Mouse (Mus musculus): ENCODE measurements around the gene Orai3. TPM values are rescaled to one million over a fixed set of nuclear protein-coding genes. Genes with fewer than 3 reads are reported as not detected.
"Not testable (repeated sequence)": the region's sequence is repeated elsewhere in the genome, so short reads cannot be mapped to it uniquely, and the experiment has no call there.

Gene Orai3
- 10 to 100 TPM in 13 of 26 experiments, 1 to 10 TPM in 13; 5.6 to 18.7 (median 9.6) TPM for total RNA-seq (2018; cell fraction: chromatin; rRNA removed)
- total RNA-seq (2018; cell fraction: cytosol; rRNA removed) = 10 to 100 TPM; 20.7 to 47.9 (median 36.3) TPM
- 10 to 100 TPM in 25 of 26 experiments, 1 to 10 TPM in 1; 10.0 to 33.8 (median 19.3) TPM for total RNA-seq (2018; cell fraction: nucleus; rRNA removed)
- 31.3 to 38.6 TPM (median 33.4 TPM) in 3 replicates for polyA plus RNA-seq (2018)

GRCm38 (mm10) chr7:127769651-127770038 is at the start of gene Orai3:
Gene Orai3 (plus strand): TSS chr7:127769815.
- Histone ChIP-seq H3K36me3 (ENCODE audit: inconsistent target) (0 out of 2 replicates have a peak, but pooled peaks cover 6% of the 10 kb centered on the region), H3K79me2 (ENCODE audit: inconsistent target) (peaks cover 18% of the 10 kb centered on the region; the same call in 1 of the 2 replicates), H3K27ac (peak within 1 kb of the TSS; percentile 78), H3K4me3 (ENCODE audit: inconsistent target) (peak within 1 kb of the TSS; percentile 67)
- under 1% methylated on average over 24 of the region's 24 CpGs for WGBS (ENCODE audit: missing documents)

- H3K4me3 ChIP-seq (ENCODE audit: inconsistent target) = no peak overlapping the region
- no peaks in the 10 kb centered on the region for H3K79me2 ChIP-seq (ENCODE audit: inconsistent target)
- H3K36me3 ChIP-seq (ENCODE audit: inconsistent target) = no peaks in the 10 kb centered on the region
- no peak overlapping the region for H3K27ac ChIP-seq
- WGBS (ENCODE audit: missing documents) = 100% methylated on average over 2 of the region's 2 CpGs
Measured at GRCm38 (mm10) chr7:127725490-127725889, 44.1 kb upstream of the Orai3 start.

GRCm38 (mm10) chr7:127725924-127726323 is 43.7 kb upstream of the Orai3 start:
- H3K79me2 ChIP-seq (ENCODE audit: inconsistent target) = no peaks in the 10 kb centered on the region
- no peaks in the 10 kb centered on the region for H3K36me3 ChIP-seq (ENCODE audit: inconsistent target)
- H3K4me3 ChIP-seq (ENCODE audit: inconsistent target) = no peak overlapping the region
- no peak overlapping the region for H3K27ac ChIP-seq
- 88% methylated on average over 6 of the region's 6 CpGs for WGBS (ENCODE audit: missing documents)

GRCm38 (mm10) chr7:127727898-127728297 is 41.7 kb upstream of the Orai3 start:
- WGBS (ENCODE audit: missing documents) = 74% methylated on average over 4 of the region's 7 CpGs
- Histone ChIP-seq H3K79me2 (ENCODE audit: inconsistent target) (no peaks in the 10 kb centered on the region), H3K4me3 (ENCODE audit: inconsistent target) (no peak overlapping the region)

GRCm38 (mm10) chr7:127730170-127730569 is 39.4 kb upstream of the Orai3 start:
- H3K36me3 ChIP-seq (ENCODE audit: inconsistent target) = no peaks in the 10 kb centered on the region
- no peak overlapping the region for H3K27ac ChIP-seq
- WGBS (ENCODE audit: missing documents) = 86% methylated on average over 4 of the region's 4 CpGs
- no peak overlapping the region for H3K4me3 ChIP-seq (ENCODE audit: inconsistent target)
- no peaks in the 10 kb centered on the region for H3K79me2 ChIP-seq (ENCODE audit: inconsistent target)

More at GRCm38 (mm10) chr7:127727898-127728297, 41.7 kb upstream of the Orai3 start:
- H3K27ac ChIP-seq = no peak overlapping the region
- H3K36me3 ChIP-seq (ENCODE audit: inconsistent target) = no peaks in the 10 kb centered on the region

- not testable (repeated sequence) for H3K79me2 ChIP-seq (ENCODE audit: inconsistent target); H3K27ac ChIP-seq; H3K4me3 ChIP-seq (ENCODE audit: inconsistent target); H3K36me3 ChIP-seq (ENCODE audit: inconsistent target)
- WGBS (ENCODE audit: missing documents) = no CpG with 5 or more reads among the region's 5 CpGs
Measured at GRCm38 (mm10) chr7:127732066-127732465, 37.5 kb upstream of the Orai3 start, which contains the start of gene Ctf2. Gene Ctf2 (minus strand): TSS chr7:127732166.

- 1% methylated on average over 23 of the region's 26 CpGs for WGBS (ENCODE audit: missing documents)
- Histone ChIP-seq H3K36me3 (ENCODE audit: inconsistent target) (no peaks in the 10 kb centered on the region), H3K27ac (peak within 1 kb of the TSS; percentile 77), H3K79me2 (ENCODE audit: inconsistent target) (no peaks in the 10 kb centered on the region), H3K4me3 (ENCODE audit: inconsistent target) (peak within 1 kb of the TSS; percentile 77)
Measured at GRCm38 (mm10) chr7:127744366-127745045, 25.1 kb upstream of the Orai3 start, which contains the start of gene Fbxl19. Gene Fbxl19 (plus strand): TSS chr7:127744543.

- Histone ChIP-seq H3K27ac (peak overlapping the region; percentile 77), H3K4me3 (ENCODE audit: inconsistent target) (peak overlapping the region; percentile 77)
- WGBS (ENCODE audit: missing documents) = 0% methylated on average over 19 of the region's 19 CpGs
Measured at GRCm38 (mm10) chr7:127745251-127745651, 24.4 kb upstream of the Orai3 start.

GRCm38 (mm10) chr7:127745652-127746493 is 23.7 kb upstream of the Orai3 start:
- Histone ChIP-seq H3K36me3 (ENCODE audit: inconsistent target) (peaks cover 12% of the 10 kb centered on the region; the same call in 1 of the 2 replicates), H3K4me3 (ENCODE audit: inconsistent target) (peak overlapping the region; percentile 77), H3K79me2 (ENCODE audit: inconsistent target) (no peaks in the 10 kb centered on the region), H3K27ac (peak overlapping the region; percentile 77)
- under 1% methylated on average over 39 of the region's 39 CpGs for WGBS (ENCODE audit: missing documents)

More at GRCm38 (mm10) chr7:127745251-127745651, 24.4 kb upstream of the Orai3 start:
- no peaks in the 10 kb centered on the region for H3K79me2 ChIP-seq (ENCODE audit: inconsistent target)
- H3K36me3 ChIP-seq (ENCODE audit: inconsistent target) = peaks cover 6% of the 10 kb centered on the region; the same call in 1 of the 2 replicates

- Histone ChIP-seq H3K27ac (no peak overlapping the region), H3K4me3 (ENCODE audit: inconsistent target) (peak overlapping the region; percentile 77), H3K79me2 (ENCODE audit: inconsistent target) (no peaks in the 10 kb centered on the region), H3K36me3 (ENCODE audit: inconsistent target) (peaks cover 20% of the 10 kb centered on the region; the same call in 1 of the 2 replicates)
- WGBS (ENCODE audit: missing documents) = 6% methylated on average over 57 of the region's 62 CpGs
Measured at GRCm38 (mm10) chr7:127746494-127747491, 22.8 kb upstream of the Orai3 start.

GRCm38 (mm10) chr7:127747559-127748234 is 21.9 kb upstream of the Orai3 start:
- no peaks in the 10 kb centered on the region for H3K79me2 ChIP-seq (ENCODE audit: inconsistent target)
- H3K27ac ChIP-seq = no peak overlapping the region
- 92% methylated on average over 6 of the region's 6 CpGs for WGBS (ENCODE audit: missing documents)
- H3K36me3 ChIP-seq (ENCODE audit: inconsistent target) = peaks cover 21% of the 10 kb centered on the region; the same call in 1 of the 2 replicates
- H3K4me3 ChIP-seq (ENCODE audit: inconsistent target) = no peak overlapping the region

GRCm38 (mm10) chr7:127748235-127748560 is 21.4 kb upstream of the Orai3 start:
- H3K4me3 ChIP-seq (ENCODE audit: inconsistent target) = no peak overlapping the region
- no peaks in the 10 kb centered on the region for H3K79me2 ChIP-seq (ENCODE audit: inconsistent target)
- no peak overlapping the region for H3K27ac ChIP-seq
- 87% methylated on average over 19 of the region's 28 CpGs for WGBS (ENCODE audit: missing documents)
- H3K36me3 ChIP-seq (ENCODE audit: inconsistent target) = peaks cover 21% of the 10 kb centered on the region; the same call in 1 of the 2 replicates

Data from macrophage (primary cell).